ENCODE assay signal across 10 mouse cellular contexts in the genomic region with DNA sequence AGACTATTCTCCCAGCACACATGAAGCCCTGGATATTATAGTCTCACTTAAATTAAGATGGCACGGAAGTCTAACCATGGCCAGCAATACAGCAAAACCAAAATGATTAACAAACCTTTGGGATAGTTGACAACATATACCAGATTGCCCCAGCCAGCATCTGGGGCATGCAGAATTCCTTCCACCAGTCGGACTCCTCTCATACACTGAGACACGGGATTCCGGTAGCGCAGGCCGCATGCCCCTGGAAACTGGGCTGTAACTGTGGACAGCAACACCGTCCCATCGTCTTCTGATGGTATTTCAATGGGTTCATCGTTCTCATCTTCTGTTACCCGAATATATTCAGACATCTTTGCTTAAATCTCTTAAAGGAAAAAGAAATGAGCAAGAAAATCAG. TPM values are rescaled to one million over a fixed set of nuclear protein-coding genes. Genes with fewer than 3 reads are reported as not detected.
DNase-seq lines count a peak whose midpoint lies in the region; ATAC-seq and TF ChIP-seq lines count a peak whose summit lies in the region.
"Had no signal": no experiment of that assay in that cellular context is flagged by ENCODE, and none has a peak within 500 bp of the region (broad histone marks: within the 10 kb centered on the region; RNA-seq: fewer than 3 reads in every experiment).

No protein-coding gene starts in this region.

- peak overlapping the region; percentile 97 for H3K9ac ChIP-seq in heart, embryonic 13.5 days
- peak overlapping the region; percentile 64 for H3K9ac ChIP-seq in ES-E14 (ENCODE audit: insufficient read depth, low read depth, low read length, poor library complexity, severe bottlenecking)
- H3K9ac ChIP-seq in hindbrain, embryonic 12.5 days: no peak overlapping the region
- H3K9ac ChIP-seq in midbrain, embryonic 11.5 days (ENCODE audit: low read length): no peak overlapping the region

- in situ Hi-C loops in ES-E14 (cut with MboI; ENCODE audit: low sequenced_read_pairs in 2 of 2, unreplicated experiment in 2 of 2): no loop called here

- H3K4me3 ChIP-seq in heart, embryonic 13.5 days: peak overlapping the region; percentile 82
- H3K4me3 ChIP-seq in ES-E14 (ENCODE audit: insufficient read depth in 1 of 2, low read depth in 1 of 2, low read length in 2 of 2, poor library complexity in 1 of 2, severe bottlenecking in 1 of 2): peak overlapping the region; percentile 83 to 100
- H3K4me3 ChIP-seq in hindbrain, embryonic 12.5 days: peak overlapping the region; percentile 87; the same call in 1 of the 2 replicates
- no peak overlapping the region for H3K4me3 ChIP-seq in midbrain, embryonic 11.5 days (ENCODE audit: low read depth, low read length)

- no peak for DNase-seq in heart, adult 8-10 months (ENCODE audit: low spot score)
- DNase-seq in ES-E14 (ENCODE audit: low read depth, low spot score): no peak
- DNase-seq in midbrain, embryonic 11.5 days (ENCODE audit: low spot score, missing footprints): no peak
- DNase-seq in left cerebral cortex, postnatal 36 days (ENCODE audit: low spot score in 2 of 2): no peak
- DNase-seq in B cell, adult 2 months: no peak
- DNase-seq: layer of hippocampus, adult 9-11 months had no signal

- H3K36me3 ChIP-seq in heart, embryonic 13.5 days: peaks cover 51% of the 10 kb centered on the region
- peaks cover 46% of the 10 kb centered on the region for H3K36me3 ChIP-seq in ES-E14 (ENCODE audit: control insufficient read depth, insufficient read depth, low read length, poor library complexity, severe bottlenecking)
- peaks cover 49% of the 10 kb centered on the region for H3K36me3 ChIP-seq in hindbrain, embryonic 12.5 days
- peaks cover 30% of the 10 kb centered on the region for H3K36me3 ChIP-seq in midbrain, embryonic 11.5 days (ENCODE audit: control insufficient read depth, insufficient read depth, low read length)

- no peaks in the 10 kb centered on the region for H3K9me3 ChIP-seq in heart, embryonic 13.5 days
- no peaks in the 10 kb centered on the region for H3K9me3 ChIP-seq in ES-E14 (ENCODE audit: control insufficient read depth, insufficient read depth, low read depth, low read length)
- H3K9me3 ChIP-seq in hindbrain, embryonic 12.5 days (replicated peaks): no peaks in the 10 kb centered on the region
- no peaks in the 10 kb centered on the region for H3K9me3 ChIP-seq in midbrain, embryonic 11.5 days (ENCODE audit: control insufficient read depth, low read length)

- H3K27me3 ChIP-seq in heart, embryonic 13.5 days (replicated peaks): no peaks in the 10 kb centered on the region
- no peaks in the 10 kb centered on the region for H3K27me3 ChIP-seq in hindbrain, embryonic 12.5 days
- H3K27me3 ChIP-seq in midbrain, embryonic 11.5 days (ENCODE audit: control insufficient read depth, insufficient read depth, low read length): no peaks in the 10 kb centered on the region

- ATAC-seq in heart, embryonic 13.5 days (ENCODE audit: extremely low read depth, insufficient number of reproducible peaks, low FRiP score, low TSS enrichment): no peak
- ATAC-seq in hindbrain, embryonic 12.5 days (ENCODE audit: low FRiP score): no peak
- ATAC-seq in midbrain, embryonic 11.5 days (ENCODE audit: low FRiP score): no peak
- no peak for ATAC-seq in cerebellum, adult (ENCODE audit: insufficient number of reproducible peaks, low FRiP score, low TSS enrichment)

- H3K4me2 ChIP-seq in heart, embryonic 13.5 days: peak overlapping the region; percentile 93
- peak overlapping the region; percentile 83 for H3K4me2 ChIP-seq in hindbrain, embryonic 12.5 days (replicated peaks)
- peak overlapping the region; percentile 63 for H3K4me2 ChIP-seq in midbrain, embryonic 11.5 days

- intact Hi-C loops in left cerebral cortex, postnatal 36 days (cut with DNase I): no loop called here

- H3K4me1 ChIP-seq in heart, embryonic 13.5 days: peaks cover 40% of the 10 kb centered on the region
- peaks cover 7 to 8% of the 10 kb centered on the region in 2 experiments; a peak in 2 of 4 replicates for H3K4me1 ChIP-seq in ES-E14 (ENCODE audit: control insufficient read depth in 2 of 2, insufficient read depth in 2 of 2, low read length in 2 of 2, poor library complexity in 1 of 2)
- H3K4me1 ChIP-seq in hindbrain, embryonic 12.5 days: peaks cover 19% of the 10 kb centered on the region
- 0 out of 2 replicates have a peak, but pooled peaks cover 5% of the 10 kb centered on the region for H3K4me1 ChIP-seq in midbrain, embryonic 11.5 days (ENCODE audit: control insufficient read depth, insufficient read depth, low read length)

- H3K27ac ChIP-seq in heart, embryonic 13.5 days (replicated peaks): no peak overlapping the region
- H3K27ac ChIP-seq in ES-E14 (ENCODE audit: insufficient read depth, low read depth, low read length, poor library complexity, severe bottlenecking): no peak overlapping the region
- H3K27ac ChIP-seq in hindbrain, embryonic 12.5 days: no peak overlapping the region
- H3K27ac ChIP-seq in midbrain, embryonic 11.5 days (ENCODE audit: low read depth, low read length): no peak overlapping the region

- 76% methylated on average over 10 of the region's 10 CpGs for WGBS in heart, embryonic 13.5 days
- WGBS in hindbrain, embryonic 12.5 days: 89% methylated on average over 10 of the region's 10 CpGs
- 88% methylated on average over 10 of the region's 10 CpGs for WGBS in midbrain, embryonic 11.5 days

TF ChIP-seq in ES-E14, 5 proteins besides CTCF, POLR2A, EP300 and RAD21:
- TF ChIP-seq MAFK (IDR thresholded peaks at IDR 0.05; ENCODE audit: insufficient read depth, low read depth, low read length): no peak
- TF ChIP-seq HCFC1 (IDR thresholded peaks at IDR 0.05; ENCODE audit: borderline replicate concordance, insufficient read depth, low read length): no peak
- no peak; the same call in 1 of the 2 replicates for TF ChIP-seq CHD2 (IDR thresholded peaks at IDR 0.05; ENCODE audit: low read depth, low read length)
- TF ChIP-seq ZC3H11A (IDR thresholded peaks at IDR 0.05; ENCODE audit: borderline replicate concordance, low read depth, low read length): no peak

RNA-seq across cellular contexts. Expression of a gene that starts 1.8 kb away (rescaled TPM):
- 170 and 176 TPM in 2 replicates for polyA plus RNA-seq in heart, embryonic 13.5 days (2015; fragmentation: Nextera tagmentation; extraction: Ambion mirVana)
- total RNA-seq in heart, adult 8-10 months (2022): 100 to 1,000 TPM; 108 to 133 (median 124) TPM
- total RNA-seq in ES-E14 (2012; rRNA removed): 229 and 259 TPM in 2 replicates
- polyA plus RNA-seq in hindbrain, embryonic 12.5 days (2016; fragmentation: Nextera tagmentation; extraction: Ambion mirVana): 333 and 353 TPM in 2 replicates
- polyA plus RNA-seq in midbrain, embryonic 11.5 days (2014; fragmentation: Nextera tagmentation; extraction: Ambion mirVana): 216 and 221 TPM in 2 replicates
- total RNA-seq in left cerebral cortex, postnatal 36 days (2021): 100 to 1,000 TPM; 151 to 208 TPM

RNA-seq across cellular contexts. Expression of a gene that starts 18.1 kb away (rescaled TPM):
- 0.17 and 0.28 TPM in 2 replicates for polyA plus RNA-seq in heart, embryonic 13.5 days (2015; fragmentation: Nextera tagmentation; extraction: Ambion mirVana)
- total RNA-seq in heart, adult 8-10 months (2022): 1 to 10 TPM; 5.2 to 8.4 (median 6.7) TPM
- total RNA-seq in ES-E14 (2012; rRNA removed): 0.13 TPM in 1 of 2 replicates, not detected in the other
- not detected in 2 replicates for polyA plus RNA-seq in hindbrain, embryonic 12.5 days (2016; fragmentation: Nextera tagmentation; extraction: Ambion mirVana)
- polyA plus RNA-seq in midbrain, embryonic 11.5 days (2014; fragmentation: Nextera tagmentation; extraction: Ambion mirVana): not detected in 2 replicates
- not detected for total RNA-seq in left cerebral cortex, postnatal 36 days (2021)
- total RNA-seq: common myeloid progenitor, adult 5-6 weeks had no signal

RNA-seq across cellular contexts. Expression of a gene that starts 22.7 kb away (rescaled TPM):
- polyA plus RNA-seq in heart, embryonic 13.5 days (2015; fragmentation: Nextera tagmentation; extraction: Ambion mirVana): 0.48 TPM in 1 of 2 replicates, not detected in the other
- 1 to 10 TPM in 1 of 4 experiments, under 1 TPM in 3; 0.29 to 1.2 (median 0.33) TPM for total RNA-seq in heart, adult 8-10 months (2022)
- total RNA-seq in ES-E14 (2012; rRNA removed): 3.7 and 5.9 TPM in 2 replicates
- 0.44 and 0.45 TPM in 2 replicates for polyA plus RNA-seq in hindbrain, embryonic 12.5 days (2016; fragmentation: Nextera tagmentation; extraction: Ambion mirVana)
- 0.25 TPM in 1 of 2 replicates, not detected in the other for polyA plus RNA-seq in midbrain, embryonic 11.5 days (2014; fragmentation: Nextera tagmentation; extraction: Ambion mirVana)
- 1 to 10 TPM; 1.5 to 5.5 TPM for total RNA-seq in left cerebral cortex, postnatal 36 days (2021)

RNA-seq across cellular contexts. Expression of a gene that starts 33.7 kb away (rescaled TPM):
- 122 and 131 TPM in 2 replicates for polyA plus RNA-seq in heart, embryonic 13.5 days (2015; fragmentation: Nextera tagmentation; extraction: Ambion mirVana)
- total RNA-seq in heart, adult 8-10 months (2022): 10 to 100 TPM; 16.1 to 19.6 (median 17.7) TPM
- 165 and 199 TPM in 2 replicates for total RNA-seq in ES-E14 (2012; rRNA removed)
- 143 and 148 TPM in 2 replicates for polyA plus RNA-seq in hindbrain, embryonic 12.5 days (2016; fragmentation: Nextera tagmentation; extraction: Ambion mirVana)
- 146 and 163 TPM in 2 replicates for polyA plus RNA-seq in midbrain, embryonic 11.5 days (2014; fragmentation: Nextera tagmentation; extraction: Ambion mirVana)
- 10 to 100 TPM; 73.4 to 79.1 TPM for total RNA-seq in left cerebral cortex, postnatal 36 days (2021)

Comparison
In these comparisons a context has a peak if more than half of its experiments do, and no peak if none do; other contexts are left out.
1. H3K9ac ChIP-seq: peak in heart, embryonic 13.5 days (single experiment) and ES-E14 (single experiment); none in hindbrain, embryonic 12.5 days (single experiment) and midbrain, embryonic 11.5 days (single experiment).
2. Peak in every context shown above with its lines, with median percentiles within 50 percentile points of each other: H3K4me2 ChIP-seq.